Comparison of ENCODE assay signal across 20 mouse cellular contexts in the genomic region with DNA sequence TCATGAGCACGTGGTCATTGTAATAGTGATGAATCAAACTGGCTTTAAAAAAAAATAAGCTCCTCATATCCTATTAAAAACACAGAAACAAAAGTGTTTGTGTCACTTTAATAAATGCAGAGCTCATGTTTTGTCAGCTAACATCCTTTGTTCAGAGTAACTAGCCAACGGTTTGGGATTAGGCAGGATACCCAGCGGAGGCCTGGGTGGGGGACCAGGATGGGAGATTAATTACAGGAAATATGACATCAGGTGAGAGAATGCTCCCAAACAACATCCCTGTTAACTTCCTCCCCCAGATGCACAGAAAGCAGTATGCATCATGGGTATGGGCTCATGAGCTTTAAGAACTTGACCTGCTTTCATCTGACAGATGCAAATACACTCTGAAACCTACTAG.
DNase-seq lines count a peak whose midpoint lies in the region; ATAC-seq and TF ChIP-seq lines count a peak whose summit lies in the region.
"Had no signal": no experiment of that assay in that cellular context is flagged by ENCODE, and none has a peak within 500 bp of the region (broad histone marks: within the 10 kb centered on the region; RNA-seq: fewer than 3 reads in every experiment).

No protein-coding gene starts in this region.

- H3K4me3 ChIP-seq in heart, embryonic 11.5 days (ENCODE audit: low read depth, low read length), result no peak overlapping the region
- H3K4me3 ChIP-seq in layer of hippocampus, adult 2 months, result no peak overlapping the region
- no peak overlapping the region for H3K4me3 ChIP-seq in liver, embryonic 11.5 days (ENCODE audit: low read depth, low read length)
- H3K4me3 ChIP-seq: embryonic facial prominence, embryonic 12.5 days; forebrain, embryonic 15.5 days; heart, embryonic 15.5 days; hindbrain, embryonic 10.5 days had no signal

- no peaks in the 10 kb centered on the region for H3K9me3 ChIP-seq in heart, embryonic 11.5 days (replicated peaks; ENCODE audit: control insufficient read depth, low read length)
- H3K9me3 ChIP-seq in liver, embryonic 11.5 days (ENCODE audit: control insufficient read depth, low read length), result no peaks in the 10 kb centered on the region
- H3K9me3 ChIP-seq: embryonic facial prominence, embryonic 12.5 days; forebrain, embryonic 15.5 days; heart, embryonic 15.5 days had no signal

- TF ChIP-seq CTCF in layer of hippocampus, adult 2 months (conservative IDR thresholded peaks at IDR 0.05), result no peak

- H3K4me1 ChIP-seq in heart, embryonic 11.5 days (ENCODE audit: control insufficient read depth, insufficient read depth, low read length), result no peaks in the 10 kb centered on the region
- H3K4me1 ChIP-seq in liver, embryonic 11.5 days (replicated peaks; ENCODE audit: control insufficient read depth, insufficient read depth, low read length), result no peaks in the 10 kb centered on the region
- H3K4me1 ChIP-seq: embryonic facial prominence, embryonic 12.5 days; forebrain, embryonic 15.5 days; heart, embryonic 15.5 days had no signal

- H3K27ac ChIP-seq in heart, embryonic 11.5 days (ENCODE audit: low read depth, low read length), result no peak overlapping the region
- peak overlapping the region; percentile 25; the same call in 1 of the 2 replicates for H3K27ac ChIP-seq in layer of hippocampus, adult 2 months
- no peak overlapping the region for H3K27ac ChIP-seq in liver, embryonic 11.5 days (ENCODE audit: low read depth, low read length)
- H3K27ac ChIP-seq: embryonic facial prominence, embryonic 12.5 days; forebrain, embryonic 15.5 days; heart, embryonic 15.5 days; hindbrain, embryonic 14.5 days had no signal

- 55% methylated on average over 3 of the region's 3 CpGs for WGBS in heart, embryonic 11.5 days (ENCODE audit: insufficient replicate concordance)
- 64% methylated on average over 3 of the region's 3 CpGs for WGBS in liver, embryonic 11.5 days

- H3K36me3 ChIP-seq in heart, embryonic 11.5 days (ENCODE audit: control insufficient read depth, insufficient read depth, low read length), result no peaks in the 10 kb centered on the region
- no peaks in the 10 kb centered on the region for H3K36me3 ChIP-seq in liver, embryonic 11.5 days (ENCODE audit: control insufficient read depth, insufficient read depth, low read length)
- H3K36me3 ChIP-seq: embryonic facial prominence, embryonic 12.5 days; forebrain, embryonic 15.5 days; heart, embryonic 15.5 days; hindbrain, embryonic 10.5 days had no signal

- H3K9ac ChIP-seq in heart, embryonic 11.5 days (ENCODE audit: low read depth, low read length), result no peak overlapping the region
- H3K9ac ChIP-seq in liver, embryonic 11.5 days (ENCODE audit: low read depth, low read length), result no peak overlapping the region
- H3K9ac ChIP-seq: embryonic facial prominence, embryonic 12.5 days; forebrain, embryonic 15.5 days; heart, embryonic 15.5 days; hindbrain, embryonic 14.5 days had no signal

- H3K4me2 ChIP-seq in heart, embryonic 11.5 days, result no peak overlapping the region
- no peak overlapping the region for H3K4me2 ChIP-seq in liver, embryonic 11.5 days
- H3K4me2 ChIP-seq: embryonic facial prominence, embryonic 12.5 days; forebrain, embryonic 15.5 days; heart, embryonic 15.5 days; hindbrain, embryonic 14.5 days had no signal

- H3K27me3 ChIP-seq in heart, embryonic 11.5 days (ENCODE audit: control insufficient read depth, insufficient read depth, low read length), result no peaks in the 10 kb centered on the region
- H3K27me3 ChIP-seq in liver, embryonic 11.5 days (replicated peaks; ENCODE audit: control insufficient read depth, insufficient read depth, low read length), result no peaks in the 10 kb centered on the region
- H3K27me3 ChIP-seq: CH12.LX; embryonic facial prominence, embryonic 12.5 days; forebrain, embryonic 15.5 days; heart, embryonic 15.5 days; Patski had no signal

- no peak for ATAC-seq in heart, embryonic 11.5 days (replicated peaks; ENCODE audit: insufficient number of reproducible peaks, low FRiP score, low TSS enrichment)
- no peak for ATAC-seq in liver, embryonic 11.5 days (replicated peaks; ENCODE audit: low FRiP score)
- ATAC-seq: activated CD4-positive, CD25-positive, alpha-beta regulatory T cell, adult 4 months; forebrain, embryonic 15.5 days; Patski had no signal

- peak; percentile 27 for DNase-seq in heart, adult 8-10 months (ENCODE audit: low spot score)
- DNase-seq in kidney, adult 9 months, result peak; percentile 13
- no peak for DNase-seq in kidney, adult 8-10 months
- DNase-seq in layer of hippocampus, adult 2 months (ENCODE audit: low spot score in 2 of 2), result no peak
- no peak for DNase-seq in layer of hippocampus, postnatal 14 days (ENCODE audit: low spot score in 2 of 2)
- no peak for DNase-seq in liver, embryonic 11.5 days (ENCODE audit: low spot score)
- DNase-seq: adrenal gland, postnatal 14 days; cerebellum, adult 11-12 months; cerebellum, adult 9-10 months; cerebellum, postnatal 25 days; gastrocnemius, postnatal 36 days had no signal

Comparison
In these comparisons a context has a peak if more than half of its experiments do, and no peak if none do; other contexts are left out.
1. DNase-seq: peak in heart, adult 8-10 months (single experiment) and kidney, adult 9 months (single experiment); none in kidney, adult 8-10 months (0 of 2), layer of hippocampus, adult 2 months (0 of 2), layer of hippocampus, postnatal 14 days (0 of 2) and liver, embryonic 11.5 days (single experiment).